Mouse (Mus musculus) lung, postnatal 0 days (tissue): ENCODE measurements around the gene Ppp1r9b.

Source experiments
- CTCF ChIP-seq: IDR thresholded peaks from 2 replicates; pipeline ENCODE4 v1.5.1; 2016; ENCODE audit warnings: antibody characterized with exemption, mild to moderate bottlenecking
- EP300 ChIP-seq: IDR thresholded peaks from 2 replicates; pipeline ENCODE4 v1.6.1; 2016; ENCODE audit warnings: antibody characterized with exemption, mild to moderate bottlenecking, control low read depth

- TF ChIP-seq EP300 (no peak), CTCF (no peak)
These were observed 14.0 kb downstream of the Ppp1r9b start for GRCm38 (mm10) chr11:95004937-95005198.
